Mouse (Mus musculus) thymus, postnatal 25 days (tissue): ENCODE measurements around the gene Zmym5.
A peak's percentile ranks its signal among the peaks of the same experiment; 100 is the strongest.
"Not testable (repeated sequence)": the region's sequence is repeated elsewhere in the genome, so short reads cannot be mapped to it uniquely, and the experiment has no call there.

Experiments used
- DNase-seq: peaks from one replicate; pipeline ENCODE4 v3.0.0; 2022

The Zmym5 gene

DNA sequence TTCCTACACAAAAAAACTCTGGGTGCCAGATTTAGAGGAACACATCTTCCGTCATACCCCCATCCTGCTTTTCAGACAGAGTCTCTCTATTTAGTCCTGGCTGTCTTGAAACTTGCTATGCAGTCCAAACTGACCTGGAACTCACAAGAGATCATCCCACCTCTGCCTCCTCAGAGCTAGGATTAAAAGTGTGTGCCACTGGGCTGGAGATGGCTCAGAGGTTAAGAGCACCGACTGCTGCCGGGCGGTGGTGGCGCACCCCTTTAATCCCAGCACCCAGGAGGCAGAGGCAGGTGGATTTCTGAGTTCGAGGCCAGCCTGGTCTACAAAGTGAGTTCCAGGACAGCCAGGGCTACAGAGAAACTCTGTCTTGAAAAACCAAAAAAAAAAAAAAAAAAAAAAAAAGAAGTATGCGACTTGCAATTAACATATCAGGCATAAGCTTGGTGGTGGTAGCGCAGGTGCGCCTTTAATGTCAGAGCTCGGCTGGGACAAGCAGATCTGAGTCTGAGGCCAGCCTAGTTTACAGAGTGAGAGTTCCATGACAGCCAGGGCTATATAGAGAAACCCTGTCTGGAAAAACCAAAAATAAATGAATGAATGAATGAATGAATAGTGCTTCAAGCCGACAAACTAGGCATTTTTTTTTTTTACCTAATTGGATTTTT lies 34.8 kb downstream of the Zmym5 start:
- DNase-seq = peak; percentile 51

DNA sequence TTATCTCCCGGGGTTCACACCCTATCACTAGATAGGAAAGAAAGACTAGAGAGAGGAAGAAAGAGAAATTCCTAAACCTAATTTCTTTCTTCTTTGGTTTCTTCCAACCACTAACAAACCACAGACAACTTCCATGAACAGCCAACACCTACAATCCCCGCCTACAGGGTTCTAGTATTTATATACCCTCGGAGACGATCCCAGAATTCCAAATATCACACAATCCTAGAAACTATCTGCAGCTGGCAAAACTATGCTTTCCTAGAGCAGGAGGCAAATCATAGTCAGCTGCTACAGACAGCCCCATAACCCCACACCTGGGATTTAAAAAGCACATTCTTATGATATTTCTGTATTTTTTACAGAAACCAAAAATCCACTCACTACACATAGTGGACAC lies 36.1 kb downstream of the Zmym5 start:
- DNase-seq = no peak

DNA sequence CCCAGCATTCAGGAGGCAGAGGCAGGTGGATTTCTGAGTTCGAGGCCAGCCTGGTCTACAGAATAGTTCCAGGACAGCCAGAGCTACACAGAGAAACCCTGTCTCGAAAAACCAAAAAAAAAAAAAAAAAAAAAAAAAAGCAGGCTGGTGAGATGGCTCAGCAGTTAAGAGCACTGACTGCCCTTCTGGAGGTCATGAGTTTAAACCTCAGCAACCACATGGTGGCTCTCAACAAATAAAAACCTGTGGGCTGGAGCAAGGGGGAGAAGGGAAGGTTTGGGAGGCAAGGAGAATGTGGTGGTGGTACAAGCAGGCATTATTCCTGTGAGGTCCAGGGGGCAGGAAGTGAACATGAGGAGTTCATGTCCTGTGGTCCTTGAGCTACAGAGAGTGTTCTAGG lies 45.1 kb downstream of the Zmym5 start:
- DNase-seq = not testable (repeated sequence)

DNA sequence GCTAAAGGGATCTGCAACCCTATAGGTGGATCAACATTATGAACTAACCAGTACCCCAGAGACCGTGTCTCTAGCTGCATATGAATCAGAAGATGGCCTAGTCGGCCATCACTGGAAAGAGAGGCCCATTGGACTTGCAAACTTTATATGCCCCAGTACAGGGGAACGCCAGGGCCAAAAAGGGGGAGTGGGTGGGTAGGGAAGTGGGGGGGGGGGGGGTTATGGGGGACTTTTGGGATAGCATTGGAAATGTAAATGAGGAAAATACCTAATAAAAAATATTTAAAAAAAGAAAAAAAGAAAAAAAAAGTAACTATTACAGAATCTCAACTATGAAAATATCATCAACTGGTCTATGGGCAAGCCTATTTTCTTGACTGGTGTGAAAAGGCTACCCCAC lies 46.4 kb downstream of the Zmym5 start:
- not testable (repeated sequence) for DNase-seq

DNA sequence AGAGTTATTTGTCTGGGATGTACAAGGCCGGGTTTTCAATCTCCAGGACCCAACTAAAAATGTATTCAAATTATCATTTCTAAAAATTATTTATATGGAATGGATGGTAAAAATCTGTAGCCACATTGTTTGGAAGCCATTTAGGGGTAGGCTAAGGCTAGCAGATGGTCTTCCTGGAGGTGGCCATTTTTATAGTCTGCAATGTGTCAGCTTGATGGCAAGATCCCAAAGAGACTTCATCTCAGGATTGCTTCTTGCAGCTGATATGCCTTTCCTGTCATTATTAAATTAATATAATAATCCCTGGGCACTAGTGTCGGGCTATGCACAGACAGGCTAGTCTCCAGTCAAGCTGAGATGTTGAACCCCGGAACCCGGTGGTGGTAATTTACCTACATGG lies 60.2 kb downstream of the Zmym5 start:
- no peak for DNase-seq
